Mouse (Mus musculus) CH12.LX (cell line): ENCODE results near the gene Cd163l1.

ENCODE experiments used
- CTCF ChIP-seq, 2 experiments: IDR thresholded peaks in 1 of 2; conservative IDR thresholded peaks in 1 of 2; 2 replicates each; pipeline ENCODE4 v1.5.1; 2011 to 2012; ENCODE audit warnings: low read depth in 2 of 2, low read length in 2 of 2, improper control_type of control experiment in 1 of 2, inconsistent platforms in 1 of 2, mild to moderate bottlenecking in 1 of 2, moderate library complexity in 1 of 2
- E2F4 ChIP-seq: IDR thresholded peaks from 2 replicates; pipeline ENCODE4 v1.6.1; 2011; ENCODE audit warnings: low read depth, low read length, improper control_type of control experiment; ENCODE audit not compliant: insufficient replicate concordance
- EP300 ChIP-seq: IDR thresholded peaks from 2 replicates; pipeline ENCODE4 v1.6.1; 2011; ENCODE audit warnings: low read length, improper control_type of control experiment
- POLR2A ChIP-seq: IDR thresholded peaks from 2 replicates; pipeline ENCODE4 v1.6.1; 2011; ENCODE audit warnings: low read depth, mild to moderate bottlenecking, improper control_type of control experiment, low read length
- ZNF384 ChIP-seq: IDR thresholded peaks from 2 replicates; pipeline ENCODE4 v1.6.1; 2012; ENCODE audit warnings: low read depth, low read length, improper control_type of control experiment, inconsistent platforms

DNA sequence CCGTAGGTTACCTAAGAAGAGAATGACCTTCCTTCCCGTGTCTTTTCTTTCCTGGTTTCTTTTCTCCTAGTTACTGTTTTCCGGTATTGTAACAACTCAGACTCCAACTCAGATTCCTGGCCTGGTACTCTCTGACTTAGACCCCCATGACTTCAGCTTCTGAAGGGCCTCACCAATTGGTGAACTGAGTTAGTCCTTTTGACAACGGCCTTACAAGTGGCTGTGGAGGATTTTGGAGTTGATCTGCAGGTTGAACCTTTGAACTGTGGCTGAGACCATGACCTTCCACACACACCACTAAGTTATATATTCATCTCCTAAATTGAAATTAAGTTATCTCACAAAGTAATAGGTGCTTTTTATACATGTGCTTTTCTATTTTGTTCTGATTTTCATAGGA is 33.9 kb upstream of the Cd163l1 start:
- TF ChIP-seq EP300: no peak
- TF ChIP-seq E2F4: no peak
- TF ChIP-seq ZNF384: no peak
- no peak for TF ChIP-seq CTCF (conservative IDR thresholded peaks at IDR 0.05 in 1 of 2, IDR thresholded peaks at IDR 0.05 in 1 of 2; ENCODE audit: low read depth in 2 of 2, low read length in 2 of 2)
- no peak for TF ChIP-seq POLR2A
